Mouse (Mus musculus) spleen, postnatal 10 days (tissue): ENCODE measurements at regions not wholly inside any gene's neighbourhood (a gene's known extent, or its start where the extent isn't known, plus 50 kb on each side); places are given as distances from the start of the nearest gene placed in this dataset.
"Not testable (repeated sequence)": the region's sequence is repeated elsewhere in the genome, so short reads cannot be mapped to it uniquely, and the experiment has no call there.

ENCODE experiments used
- DNase-seq, 2 experiments: peaks; one replicate each; pipeline ENCODE4 v3.0.0; 2021 to 2022; ENCODE audit warnings: low spot score in 2 of 2

- no peak for DNase-seq
These were observed 59.1 kb downstream of the Zbtb18 start for GRCm38 (mm10) chr1:177501288-177501687.

- no peak for DNase-seq
These were observed 61.8 kb downstream of the Zbtb18 start for GRCm38 (mm10) chr1:177503946-177504345.

GRCm38 (mm10) chr1:177504743-177505142 is 62.6 kb downstream of the Zbtb18 start:
- DNase-seq, result no peak

GRCm38 (mm10) chr1:177507398-177507797 is 65.2 kb downstream of the Zbtb18 start:
- not testable (repeated sequence) for DNase-seq

- no peak for DNase-seq
These were observed 67.6 kb downstream of the Zbtb18 start for GRCm38 (mm10) chr1:177509786-177510185.

- no peak for DNase-seq
These were observed 70.0 kb downstream of the Zbtb18 start for GRCm38 (mm10) chr1:177512116-177512515.

- DNase-seq, result no peak
These were observed 75.9 kb downstream of the Zbtb18 start for GRCm38 (mm10) chr1:177517934-177518610.

- no peak for DNase-seq
These were observed 76.9 kb downstream of the Zbtb18 start for GRCm38 (mm10) chr1:177518897-177519513.

- no peak for DNase-seq
These were observed 79.0 kb downstream of the Zbtb18 start for GRCm38 (mm10) chr1:177521110-177521509.

GRCm38 (mm10) chr1:177525141-177525540 is 83.0 kb downstream of the Zbtb18 start:
- DNase-seq, result no peak

- DNase-seq, result no peak
These were observed 89.6 kb downstream of the Zbtb18 start for GRCm38 (mm10) chr1:177531791-177532190.

- no peak for DNase-seq
These were observed 90.5 kb downstream of the Zbtb18 start for GRCm38 (mm10) chr1:177532656-177533055.

- no peak for DNase-seq
These were observed 91.2 kb downstream of the Zbtb18 start for GRCm38 (mm10) chr1:177533332-177533731.

- DNase-seq, result no peak
These were observed 103.0 kb downstream of the Zbtb18 start for GRCm38 (mm10) chr1:177545031-177545735.

GRCm38 (mm10) chr1:177547716-177548115 is 105.6 kb downstream of the Zbtb18 start:
- DNase-seq, result no peak

- DNase-seq, result peak in 1 of 2 experiments; percentile 18
These were observed 113.5 kb downstream of the Zbtb18 start for GRCm38 (mm10) chr1:177555471-177556291.

- no peak for DNase-seq
These were observed 115.3 kb downstream of the Zbtb18 start for GRCm38 (mm10) chr1:177557432-177557831.

- no peak for DNase-seq
These were observed 115.7 kb downstream of the Zbtb18 start for GRCm38 (mm10) chr1:177557856-177558255.

GRCm38 (mm10) chr1:177561716-177562588 is 119.8 kb downstream of the Zbtb18 start:
- DNase-seq, result no peak

GRCm38 (mm10) chr1:177562589-177562912 is 120.4 kb downstream of the Zbtb18 start:
- no peak for DNase-seq

- no peak for DNase-seq
These were observed 123.5 kb downstream of the Zbtb18 start for GRCm38 (mm10) chr1:177565678-177566077.
